Mouse (Mus musculus) embryonic facial prominence, embryonic 13.5 days (tissue): ENCODE results near the gene Ywhah. TPM values are rescaled to one million over a fixed set of nuclear protein-coding genes. Genes with fewer than 3 reads are reported as not detected.
"Not testable (repeated sequence)": the region's sequence is repeated elsewhere in the genome, so short reads cannot be mapped to it uniquely, and the experiment has no call there.

Experiments used
- ATAC-seq: fragments of 200-750 bp; cut with Nextera tagmentation; 2 replicates; pipeline ENCODE4 v1.8.0; 2017; ENCODE audit warnings: low read depth; ENCODE audit not compliant: insufficient number of reproducible peaks, insufficient read depth, low FRiP score, low TSS enrichment
- H3K27ac ChIP-seq: fragments of 300-500 bp; sonication (generic); 2 replicates; pipeline ENCODE4 v1.5.1; 2015; ENCODE audit warnings: moderate library complexity, mild to moderate bottlenecking, inconsistent platforms
- H3K27me3 ChIP-seq: fragments of 300-500 bp; sonication (generic); 2 replicates; pipeline ENCODE4 v1.6.1; 2015; ENCODE audit warnings: mild to moderate bottlenecking, inconsistent platforms
- H3K36me3 ChIP-seq: fragments of 300-500 bp; sonication (generic); 2 replicates; pipeline ENCODE4 v1.6.1; 2015; ENCODE audit warnings: mild to moderate bottlenecking, inconsistent platforms
- H3K4me1 ChIP-seq: fragments of 300-500 bp; sonication (generic); 2 replicates; pipeline ENCODE4 v1.6.1; 2015; ENCODE audit warnings: inconsistent platforms
- H3K4me2 ChIP-seq: fragments of 300-500 bp; sonication (generic); 2 replicates; pipeline ENCODE4 v1.6.1; 2015; ENCODE audit warnings: moderate library complexity, mild to moderate bottlenecking, inconsistent platforms
- H3K4me3 ChIP-seq: fragments of 300-500 bp; sonication (generic); 2 replicates; pipeline ENCODE4 v1.5.1; 2015; ENCODE audit warnings: mild to moderate bottlenecking, inconsistent platforms
- H3K9ac ChIP-seq: fragments of 300-500 bp; sonication (generic); 2 replicates; pipeline ENCODE4 v1.6.1; 2015; ENCODE audit warnings: mild to moderate bottlenecking, inconsistent platforms
- H3K9me3 ChIP-seq: fragments of 300-500 bp; sonication (generic); 2 replicates; pipeline ENCODE4 v1.6.1; 2016; ENCODE audit warnings: inconsistent platforms
- WGBS: fragments of 180-500 bp; shearing (Covaris S2); methylation state at CpG from one replicate; pipeline ENCODE4 v1.1.7; 2015; ENCODE audit warnings: mixed read lengths; 5-methylcytosine and 5-hydroxymethylcytosine counted together
- polyA plus RNA-seq: library from polyadenylated mRNA; unstranded; fragments of >200 nt; fragmentation: Nextera tagmentation; extraction: Ambion mirVana; gene quantifications from 2 replicates; pipeline ENCODE4 v1.2.1, GENCODE M21; 2015

Gene Ywhah
- polyA plus RNA-seq, 1 experiment from 2014 or later: 384 TPM

GRCm38 (mm10) chr5:33034100-33034499, 15.5 kb downstream of the Ywhah start:
- Histone ChIP-seq H3K36me3 (no peaks in the 10 kb centered on the region), H3K4me2 (no peak overlapping the region), H3K27me3 (no peaks in the 10 kb centered on the region), H3K4me3 (no peak overlapping the region), H3K9me3 (no peaks in the 10 kb centered on the region), H3K9ac (no peak overlapping the region), H3K4me1 (0 out of 2 replicates have a peak, but pooled peaks cover 2% of the 10 kb centered on the region), H3K27ac (no peak overlapping the region)
- no peak for ATAC-seq
- 14% methylated on average over 7 of the region's 7 CpGs for WGBS

DNA sequence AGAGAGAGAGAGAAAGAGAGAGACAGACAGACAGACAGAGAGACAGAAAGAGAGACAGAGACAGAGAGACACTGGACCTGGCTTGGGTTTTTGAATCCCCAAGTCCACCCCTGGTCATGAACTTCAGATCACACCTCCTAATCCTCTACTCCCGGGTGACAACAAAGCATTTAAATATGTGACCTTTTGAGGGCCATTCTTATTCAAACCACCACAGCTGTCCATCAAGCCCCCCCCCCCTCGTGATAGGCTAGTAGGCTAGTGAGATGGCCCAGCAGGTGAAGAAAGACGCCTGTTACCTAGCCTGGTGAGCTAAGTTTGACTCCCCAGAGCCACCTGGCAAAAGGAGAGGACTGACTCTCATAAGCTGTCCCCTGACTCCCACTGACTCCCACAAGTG, 16.3 kb downstream of the Ywhah start:
- Histone ChIP-seq H3K4me2 (no peak overlapping the region), H3K36me3 (no peaks in the 10 kb centered on the region), H3K9me3 (no peaks in the 10 kb centered on the region), H3K27ac (no peak overlapping the region), H3K4me1 (peaks cover 5% of the 10 kb centered on the region; the same call in 1 of the 2 replicates), H3K4me3 (no peak overlapping the region), H3K27me3 (no peaks in the 10 kb centered on the region), H3K9ac (no peak overlapping the region)
- no peak for ATAC-seq
- 48% methylated on average over 3 of the region's 3 CpGs for WGBS

DNA sequence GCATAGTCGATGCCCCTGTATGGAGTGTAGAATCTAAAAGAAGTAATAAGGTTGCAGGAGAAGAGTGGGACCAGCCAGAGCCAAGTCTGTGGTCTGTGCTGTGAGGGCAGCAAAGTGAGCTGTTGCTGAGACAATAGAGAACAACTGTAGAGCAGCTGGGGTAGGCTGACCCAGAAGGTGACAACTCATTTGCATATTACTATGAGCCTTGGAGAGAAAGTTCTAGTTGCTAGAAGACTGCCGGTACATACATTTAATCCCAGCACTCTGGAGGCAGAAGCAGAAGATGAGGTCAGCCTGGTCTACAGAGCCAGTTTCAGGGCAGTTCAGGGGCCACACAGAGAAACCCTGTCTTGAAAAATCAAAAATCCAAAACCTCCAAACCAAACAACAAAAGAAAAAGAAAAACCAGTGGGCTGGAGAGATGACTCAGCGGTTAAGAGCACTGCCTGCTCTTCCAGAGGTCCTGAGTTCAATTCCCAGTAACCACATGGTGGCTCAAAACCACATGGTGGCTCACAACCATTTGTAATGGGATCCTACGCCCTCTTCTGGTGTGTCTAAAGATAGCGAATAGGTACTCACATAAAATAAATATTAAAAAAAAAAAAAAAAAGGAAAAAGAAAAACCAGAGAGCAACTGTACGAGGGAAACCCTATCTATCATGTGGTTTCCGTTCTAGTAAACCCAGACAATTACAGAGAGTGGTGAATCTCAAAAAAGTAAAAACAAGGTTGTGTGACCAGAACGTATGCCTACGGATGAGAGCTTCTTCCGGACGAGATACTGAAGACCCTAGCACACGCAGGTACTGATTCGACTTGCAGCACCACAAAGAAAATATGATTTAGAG, 20.3 kb downstream of the Ywhah start:
- no peak overlapping the region for H3K4me3 ChIP-seq
- H3K36me3 ChIP-seq: no peaks in the 10 kb centered on the region
- H3K27me3 ChIP-seq: no peaks in the 10 kb centered on the region
- 44% methylated on average over 13 of the region's 13 CpGs for WGBS
- no peak for ATAC-seq
- peaks cover 3% of the 10 kb centered on the region; the same call in 1 of the 2 replicates for H3K4me1 ChIP-seq
- H3K4me2 ChIP-seq: peak overlapping the region; percentile 55
- H3K9me3 ChIP-seq: no peaks in the 10 kb centered on the region
- H3K9ac ChIP-seq: peak overlapping the region; percentile 11; the same call in 1 of the 2 replicates
- no peak overlapping the region for H3K27ac ChIP-seq

GRCm38 (mm10) chr5:33039510-33039911, 20.9 kb downstream of the Ywhah start:
- WGBS: 5% methylated on average over 13 of the region's 13 CpGs
- H3K9me3 ChIP-seq: no peaks in the 10 kb centered on the region
- H3K4me3 ChIP-seq: peak overlapping the region; percentile 17; the same call in 1 of the 2 replicates
- ATAC-seq: no peak
- H3K4me2 ChIP-seq: peak overlapping the region; percentile 55
- no peaks in the 10 kb centered on the region for H3K27me3 ChIP-seq
- H3K27ac ChIP-seq: no peak overlapping the region
- peaks cover 3% of the 10 kb centered on the region; the same call in 1 of the 2 replicates for H3K4me1 ChIP-seq
- peak overlapping the region; percentile 11; the same call in 1 of the 2 replicates for H3K9ac ChIP-seq
- H3K36me3 ChIP-seq: no peaks in the 10 kb centered on the region

GRCm38 (mm10) chr5:33040735-33041134, 22.1 kb downstream of the Ywhah start:
- H3K4me3 ChIP-seq, H3K27ac ChIP-seq, H3K4me1 ChIP-seq, H3K9ac ChIP-seq, ATAC-seq, H3K27me3 ChIP-seq, H3K4me2 ChIP-seq, H3K9me3 ChIP-seq, H3K36me3 ChIP-seq: not testable (repeated sequence)
- 60% methylated on average over 1 of the region's 1 CpGs for WGBS

GRCm38 (mm10) chr5:33043397-33043796, 24.8 kb downstream of the Ywhah start:
- H3K4me3 ChIP-seq: no peak overlapping the region
- no peak for ATAC-seq

DNA sequence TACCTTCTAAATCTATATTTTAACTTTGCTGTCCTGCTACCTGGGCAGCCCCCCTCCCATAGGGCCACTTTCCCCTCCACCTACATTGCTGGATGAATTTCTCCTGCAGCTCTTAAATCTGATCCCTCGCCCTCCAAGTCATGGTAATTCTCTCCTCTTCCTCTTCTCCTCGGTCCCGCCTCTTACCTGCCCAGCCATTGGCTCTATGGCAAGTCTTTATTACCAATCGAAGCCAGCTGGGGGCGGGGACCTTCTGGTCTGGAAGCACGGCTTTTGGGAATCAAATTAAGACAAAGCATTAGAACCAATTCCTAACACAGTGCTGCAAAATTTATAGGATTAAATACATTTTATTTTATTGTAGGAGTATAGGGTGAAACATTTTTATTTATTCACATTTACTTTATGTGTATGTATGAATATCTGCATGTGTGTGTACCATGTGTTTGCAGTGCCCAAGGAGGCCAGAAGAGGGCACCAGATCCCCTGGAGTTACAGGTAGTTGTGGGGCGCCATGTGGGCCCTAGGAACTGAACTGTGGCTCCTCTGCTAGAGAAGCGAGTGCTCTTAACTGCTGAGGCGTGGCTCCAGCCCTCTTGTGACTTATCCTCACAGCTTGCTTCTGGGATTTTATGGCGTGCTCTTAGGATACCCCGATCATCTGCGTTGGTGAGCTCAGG, 26.2 kb downstream of the Ywhah start:
- H3K4me3 ChIP-seq: no peak overlapping the region
- H3K4me2 ChIP-seq: no peak overlapping the region
- no peaks in the 10 kb centered on the region for H3K4me1 ChIP-seq
- no peaks in the 10 kb centered on the region for H3K27me3 ChIP-seq
- H3K27ac ChIP-seq: no peak overlapping the region
- WGBS: 90% methylated on average over 12 of the region's 12 CpGs
- no peaks in the 10 kb centered on the region for H3K9me3 ChIP-seq
- no peak for ATAC-seq
- H3K9ac ChIP-seq: no peak overlapping the region
- no peaks in the 10 kb centered on the region for H3K36me3 ChIP-seq

More at GRCm38 (mm10) chr5:33043397-33043796, 24.8 kb downstream of the Ywhah start:
- Histone ChIP-seq H3K36me3 (no peaks in the 10 kb centered on the region), H3K9me3 (no peaks in the 10 kb centered on the region), H3K9ac (no peak overlapping the region), H3K4me2 (no peak overlapping the region), H3K4me1 (peaks cover 3% of the 10 kb centered on the region; the same call in 1 of the 2 replicates), H3K27me3 (no peaks in the 10 kb centered on the region), H3K27ac (no peak overlapping the region)
- 76% methylated on average over 10 of the region's 10 CpGs for WGBS

DNA sequence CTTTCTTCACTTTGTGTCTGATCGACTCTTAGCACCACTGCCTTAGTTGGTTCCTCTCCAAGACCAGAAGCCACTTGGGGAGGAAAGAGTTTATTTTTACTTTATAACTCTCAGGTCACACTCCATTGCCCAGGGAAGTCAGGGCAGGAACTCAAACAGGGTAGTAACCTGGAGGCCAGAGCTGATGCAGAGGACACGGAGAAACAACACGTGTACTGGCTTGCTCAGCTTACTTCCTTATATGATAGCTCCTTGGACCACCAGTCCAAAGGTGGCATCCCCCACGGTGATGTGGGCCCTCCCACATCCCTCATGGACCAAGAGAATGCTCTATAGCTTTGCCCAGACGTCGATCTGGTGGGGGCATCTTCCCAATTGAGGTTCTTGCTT, 26.7 kb downstream of the Ywhah start:
- Histone ChIP-seq H3K4me3 (no peak overlapping the region), H3K9ac (no peak overlapping the region), H3K27ac (no peak overlapping the region), H3K36me3 (no peaks in the 10 kb centered on the region), H3K4me1 (no peaks in the 10 kb centered on the region), H3K9me3 (no peaks in the 10 kb centered on the region), H3K4me2 (no peak overlapping the region), H3K27me3 (no peaks in the 10 kb centered on the region)
- no peak for ATAC-seq
- WGBS: 95% methylated on average over 6 of the region's 6 CpGs

DNA sequence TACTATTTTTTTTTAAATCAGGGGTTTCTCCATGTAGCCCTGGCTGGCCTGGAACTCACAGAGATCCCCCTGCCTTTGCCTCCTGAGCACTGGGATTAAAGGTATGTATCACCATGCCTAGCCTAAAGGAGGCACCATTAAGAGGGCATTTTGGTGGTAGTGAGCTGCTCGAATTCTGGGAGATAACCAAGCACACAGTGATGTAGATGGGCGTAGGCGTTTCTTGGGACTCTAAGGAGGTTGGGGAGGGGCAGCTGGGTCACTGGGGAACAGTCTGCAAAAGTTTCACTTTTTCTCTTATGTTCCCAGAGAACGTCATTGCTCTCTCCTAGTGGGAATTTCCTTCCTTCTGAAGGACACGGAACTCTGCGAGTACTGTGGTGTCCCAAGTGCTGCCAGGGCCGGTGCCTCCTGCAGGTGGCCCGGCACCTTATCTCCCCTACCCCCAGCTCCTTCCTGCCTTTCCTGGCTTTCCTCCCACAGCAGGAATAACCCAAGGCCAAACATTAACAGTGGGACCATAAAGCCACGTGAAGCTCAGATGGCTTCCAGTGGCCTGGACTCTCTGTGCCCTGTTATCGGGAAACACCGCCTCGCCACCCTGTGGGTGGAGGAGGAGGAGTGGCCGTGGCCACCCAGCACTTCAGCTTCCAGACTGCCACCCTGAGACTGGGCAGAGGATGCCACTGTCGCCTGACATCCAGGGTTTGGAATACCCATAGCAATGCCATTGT, 34.4 kb downstream of the Ywhah start:
- no peak overlapping the region for H3K9ac ChIP-seq
- 77% methylated on average over 14 of the region's 14 CpGs for WGBS
- no peaks in the 10 kb centered on the region for H3K9me3 ChIP-seq
- no peak overlapping the region for H3K4me2 ChIP-seq
- H3K4me3 ChIP-seq: no peak overlapping the region
- H3K36me3 ChIP-seq: no peaks in the 10 kb centered on the region
- no peaks in the 10 kb centered on the region for H3K27me3 ChIP-seq
- no peak for ATAC-seq
- H3K4me1 ChIP-seq: no peaks in the 10 kb centered on the region
- H3K27ac ChIP-seq: no peak overlapping the region

DNA sequence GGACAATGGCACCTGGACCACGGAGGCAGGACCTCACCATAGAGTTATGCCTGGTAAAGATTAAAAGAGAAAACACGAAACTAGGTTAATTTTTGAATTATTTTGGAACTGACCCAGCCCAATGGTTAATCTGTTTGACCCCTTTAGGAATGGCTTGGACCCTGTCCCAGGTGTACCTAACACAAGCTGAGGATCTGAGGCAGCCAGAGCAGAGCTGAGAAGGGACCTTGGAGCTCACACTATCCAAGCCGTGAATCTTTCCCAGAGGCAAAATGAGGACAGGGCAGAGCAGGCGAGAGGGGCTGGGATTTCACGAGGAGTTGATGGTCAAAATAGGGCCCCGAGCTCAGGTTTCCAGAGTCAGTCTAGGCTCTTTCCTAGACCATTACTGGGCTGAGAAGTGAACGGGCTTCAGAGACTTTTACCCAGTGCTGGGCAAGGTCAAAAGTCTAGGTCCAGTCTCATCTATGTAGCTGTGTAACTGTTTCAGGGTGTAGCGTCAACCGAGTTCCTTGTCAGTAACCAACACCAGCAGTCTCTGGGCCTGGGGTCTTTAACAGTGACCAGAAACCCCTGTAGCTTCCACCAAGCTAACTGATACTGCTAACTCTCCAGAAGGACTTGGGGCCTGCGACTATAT, 37.6 kb downstream of the Ywhah start:
- H3K4me3 ChIP-seq: no peak overlapping the region
- no peaks in the 10 kb centered on the region for H3K27me3 ChIP-seq
- no peak overlapping the region for H3K27ac ChIP-seq
- WGBS: 70% methylated on average over 10 of the region's 10 CpGs
- no peaks in the 10 kb centered on the region for H3K9me3 ChIP-seq
- H3K9ac ChIP-seq: no peak overlapping the region
- no peak for ATAC-seq
- H3K36me3 ChIP-seq: no peaks in the 10 kb centered on the region
- no peaks in the 10 kb centered on the region for H3K4me1 ChIP-seq
- H3K4me2 ChIP-seq: no peak overlapping the region

- Histone ChIP-seq H3K27me3 (no peaks in the 10 kb centered on the region), H3K9ac (no peak overlapping the region), H3K4me1 (no peaks in the 10 kb centered on the region), H3K27ac (no peak overlapping the region), H3K4me2 (no peak overlapping the region), H3K4me3 (no peak overlapping the region), H3K9me3 (0 out of 2 replicates have a peak, but pooled peaks cover 3% of the 10 kb centered on the region), H3K36me3 (no peaks in the 10 kb centered on the region)
- no peak for ATAC-seq
Observed at GRCm38 (mm10) chr5:33070071-33070470, 51.5 kb downstream of the Ywhah start.
